Mouse (Mus musculus) cerebellum, adult 18-20 months (tissue): ENCODE data around the gene Rab11a.

Source experiments
- DNase-seq, 2 experiments: peaks; one replicate each; pipeline ENCODE4 v3.0.0; 2021

The Rab11a gene

DNA sequence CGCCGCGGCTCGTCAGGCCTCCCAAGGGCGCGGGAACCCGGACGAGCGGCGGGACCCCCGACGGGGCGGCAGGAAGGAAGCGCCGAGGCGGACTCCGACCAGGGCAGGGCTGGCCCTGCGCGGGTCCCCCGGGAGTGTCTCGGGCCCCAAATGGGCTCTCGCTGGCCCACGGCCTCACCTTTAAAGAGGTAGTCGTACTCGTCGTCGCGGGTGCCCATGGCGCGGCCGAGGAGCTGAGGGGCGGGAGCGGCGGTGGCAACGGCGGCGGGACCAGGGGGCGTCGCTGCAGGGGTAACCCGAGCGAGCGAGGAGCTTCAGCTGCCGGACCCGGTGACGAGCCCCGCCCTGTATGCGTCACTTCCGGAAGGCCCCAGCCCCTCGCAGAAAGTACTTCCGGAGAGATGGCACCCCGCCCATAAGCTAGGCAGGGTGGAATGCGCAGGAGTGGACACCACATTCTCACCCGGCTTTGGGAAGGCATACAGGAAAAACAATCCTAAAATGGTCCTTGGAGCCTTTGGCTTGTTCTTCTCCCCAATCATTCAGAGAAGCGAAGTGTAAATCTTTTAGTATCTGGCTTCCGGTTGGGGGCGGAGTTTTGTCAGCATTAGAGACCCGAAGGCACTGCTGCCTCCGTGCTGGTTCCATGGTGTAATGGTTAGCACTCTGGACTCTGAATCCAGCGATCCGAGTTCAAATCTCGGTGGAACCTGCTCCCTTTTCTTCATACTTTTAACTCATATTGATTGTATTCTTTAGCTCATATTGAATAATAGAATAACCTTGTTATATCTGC is at the start of gene Rab11a:
Gene Rab11a (minus strand): TSS at position 353 of the 796 bp plus-strand sequence.
- DNase-seq = peak; percentile 96 to 97

- DNase-seq = no peak
Observed at GRCm38 (mm10) chr9:64786216-64786905, 48.8 kb upstream of the Rab11a start.

- peak; percentile 47 to 51 for DNase-seq
Observed at GRCm38 (mm10) chr9:64784841-64785240, 47.3 kb upstream of the Rab11a start.

DNA sequence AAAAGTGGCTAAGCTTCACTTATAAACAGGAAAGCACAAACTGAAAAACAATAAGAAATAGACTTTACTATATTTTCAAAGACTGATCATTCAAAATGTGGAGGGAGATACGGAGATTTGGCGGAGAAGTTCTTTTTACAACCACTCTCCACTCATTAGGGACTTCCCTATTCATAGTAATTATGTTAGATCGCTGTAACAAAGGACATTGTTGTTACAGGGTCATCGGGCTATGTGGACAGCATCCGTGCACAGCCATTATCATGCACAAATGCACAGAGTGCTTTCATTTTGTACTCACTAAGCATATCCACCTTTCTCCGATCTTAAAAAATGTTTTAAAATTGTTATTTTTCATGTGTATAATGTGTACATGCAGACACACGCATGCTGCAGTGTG is 46.0 kb upstream of the Rab11a start:
- no peak for DNase-seq

- peak; percentile 41 to 43 for DNase-seq
Observed at GRCm38 (mm10) chr9:64779628-64780027, 42.1 kb upstream of the Rab11a start.

DNA sequence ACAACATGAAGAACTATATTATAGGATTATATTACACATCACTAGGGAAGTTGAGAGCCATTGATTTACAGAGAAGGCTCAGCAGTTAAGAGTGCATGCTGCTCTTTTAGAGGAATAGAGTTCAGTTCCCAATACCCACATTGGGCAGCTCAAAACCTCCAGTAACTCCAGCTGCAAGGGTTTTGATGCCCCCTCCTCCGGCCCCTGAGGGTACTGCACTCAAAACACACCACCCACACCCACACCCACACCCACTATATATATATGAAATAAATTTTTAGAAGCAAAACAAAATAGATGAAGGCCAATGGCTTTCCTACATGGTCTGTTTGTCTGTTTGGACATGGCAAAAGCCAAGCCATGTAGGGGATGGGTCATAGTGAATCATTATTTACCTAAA is 40.6 kb upstream of the Rab11a start:
- DNase-seq = no peak

DNA sequence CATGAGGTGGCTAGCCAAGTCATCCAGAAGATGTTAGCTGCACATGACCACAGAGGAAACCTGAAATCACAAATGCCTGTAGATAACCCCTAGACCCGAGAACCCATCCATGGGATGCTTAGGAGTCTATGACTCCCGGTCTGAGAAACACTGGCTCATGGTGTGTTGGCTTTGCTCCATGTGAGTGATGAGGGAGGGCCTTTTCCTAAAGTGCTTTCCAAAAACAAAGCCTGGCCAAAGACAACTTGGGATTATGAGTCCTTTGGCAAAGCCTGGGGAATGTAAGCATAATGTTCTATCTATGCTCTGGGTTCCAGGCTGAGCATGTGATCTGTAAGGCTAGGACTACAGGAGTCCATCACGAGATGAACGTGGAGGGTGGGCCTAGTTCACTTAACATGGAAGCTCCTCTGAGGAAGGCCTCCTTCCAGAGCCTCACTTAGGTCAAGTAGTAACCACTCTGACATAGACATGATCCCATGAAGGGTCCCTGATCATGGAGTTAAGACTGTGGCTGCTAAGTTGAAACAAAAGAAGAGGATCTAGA is 40.0 kb upstream of the Rab11a start:
- no peak for DNase-seq

DNA sequence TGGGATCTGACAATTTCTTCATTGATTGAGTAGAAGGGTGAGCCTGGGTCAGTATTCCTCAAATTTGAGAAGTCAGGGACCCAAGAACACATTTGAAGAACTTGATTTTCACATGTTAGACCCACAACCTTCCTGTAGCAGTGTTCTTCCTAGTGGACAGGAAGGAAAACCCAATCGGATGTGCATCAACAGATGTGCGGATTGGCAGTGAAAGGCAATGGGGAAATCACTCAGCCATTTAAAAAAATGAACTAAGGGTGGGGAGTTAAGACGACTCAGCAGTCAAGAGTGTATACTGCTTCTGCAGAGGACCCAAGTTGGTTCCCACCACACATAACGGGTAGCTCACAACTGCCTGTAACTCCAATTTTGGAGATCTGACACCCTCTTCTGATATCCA is 37.9 kb upstream of the Rab11a start:
- no peak for DNase-seq

GRCm38 (mm10) chr9:64774883-64775282 is 37.3 kb upstream of the Rab11a start:
- no peak for DNase-seq

DNA sequence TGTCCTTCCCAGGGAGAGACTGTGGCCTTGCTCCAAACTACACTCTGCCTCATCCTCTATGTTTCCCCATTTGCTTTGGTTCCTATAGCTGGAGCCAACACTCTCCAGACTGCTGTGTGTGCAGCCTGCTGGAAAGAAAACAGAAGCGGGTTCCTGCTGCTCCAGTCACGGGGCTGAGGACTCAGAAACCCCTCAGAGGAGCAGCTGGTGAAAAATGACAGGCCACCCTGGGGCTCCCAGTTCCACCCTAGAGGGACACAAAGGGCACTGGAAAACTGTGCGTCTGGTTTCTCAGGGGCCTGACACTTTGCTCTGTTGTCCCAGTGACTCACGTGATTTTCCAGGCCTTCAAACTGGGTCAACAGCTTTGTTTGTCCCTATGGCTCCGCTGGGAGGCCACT is 36.9 kb upstream of the Rab11a start:
- peak; percentile 46 for DNase-seq

GRCm38 (mm10) chr9:64773936-64774335 is 36.4 kb upstream of the Rab11a start:
- peak; percentile 25 to 32 for DNase-seq

- DNase-seq = no peak
Observed at GRCm38 (mm10) chr9:64773254-64773653, 35.7 kb upstream of the Rab11a start.

DNA sequence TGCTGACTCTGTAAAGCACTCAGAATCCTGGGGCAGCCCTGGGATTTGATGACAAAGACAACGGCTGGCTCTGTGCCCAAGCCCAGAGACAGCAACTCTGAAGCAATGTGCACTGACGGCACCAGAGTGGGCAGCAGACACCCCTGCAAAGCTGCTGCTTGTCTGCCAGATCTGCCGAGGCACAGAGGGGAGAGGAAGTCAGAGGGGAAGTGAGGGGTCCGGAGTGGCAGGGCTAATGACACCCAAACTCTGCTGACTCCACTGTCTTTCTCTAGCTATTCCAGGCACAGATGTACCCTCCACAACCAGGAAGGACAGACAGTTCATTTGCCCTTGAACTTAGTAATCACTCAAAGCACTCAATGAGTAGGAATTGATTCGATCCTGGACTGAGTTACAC is 33.7 kb upstream of the Rab11a start:
- DNase-seq = peak; percentile 5 to 16

DNA sequence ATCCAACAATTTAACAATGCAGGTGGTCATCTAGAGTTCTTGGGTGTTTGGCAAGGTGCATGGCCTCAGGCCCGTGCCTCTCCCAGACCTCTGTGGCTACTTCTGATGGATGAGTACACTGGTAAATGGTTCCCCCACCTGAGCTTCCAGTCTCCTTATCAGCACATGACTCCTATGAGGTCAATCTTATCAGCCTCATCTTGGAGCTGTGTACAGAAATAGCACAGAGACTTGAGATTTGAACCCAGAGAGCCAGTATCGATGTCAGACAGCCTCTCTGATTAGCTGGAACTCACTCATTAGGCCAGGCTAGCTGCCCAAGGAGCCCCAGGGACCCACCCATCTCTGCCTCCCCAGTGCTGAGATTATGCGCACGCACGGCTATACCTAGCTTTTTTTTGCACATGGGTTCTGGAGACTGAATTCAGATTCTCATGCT is 32.9 kb upstream of the Rab11a start:
- no peak for DNase-seq

DNA sequence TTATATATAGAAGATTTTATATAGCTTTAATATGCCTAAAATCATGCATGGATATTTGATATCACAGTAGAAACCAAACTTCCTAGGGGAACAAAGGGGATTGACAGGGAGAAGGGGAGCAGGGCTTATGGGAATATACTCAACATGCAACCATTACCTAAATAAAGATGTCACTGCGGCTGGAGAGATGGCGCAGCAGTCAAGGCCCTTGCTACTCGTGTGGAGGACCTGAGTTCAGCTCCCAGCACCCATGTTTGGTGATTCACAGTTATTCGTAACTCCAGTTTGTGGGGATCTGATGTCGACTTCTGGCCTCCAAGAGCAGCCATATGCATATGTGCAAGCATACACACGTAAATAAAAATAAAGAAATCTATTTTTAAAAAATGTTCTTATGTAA is 32.4 kb upstream of the Rab11a start:
- no peak for DNase-seq

GRCm38 (mm10) chr9:64769066-64769695 is 31.6 kb upstream of the Rab11a start:
- DNase-seq = peak; percentile 42 to 57

- no peak for DNase-seq
Observed at GRCm38 (mm10) chr9:64767796-64768195, 30.2 kb upstream of the Rab11a start.

- no peak for DNase-seq
Observed at GRCm38 (mm10) chr9:64766136-64766535, 28.6 kb upstream of the Rab11a start.

GRCm38 (mm10) chr9:64764824-64765223 is 27.3 kb upstream of the Rab11a start:
- DNase-seq = no peak

- no peak for DNase-seq
Observed at GRCm38 (mm10) chr9:64758052-64758451, 20.5 kb upstream of the Rab11a start.

DNA sequence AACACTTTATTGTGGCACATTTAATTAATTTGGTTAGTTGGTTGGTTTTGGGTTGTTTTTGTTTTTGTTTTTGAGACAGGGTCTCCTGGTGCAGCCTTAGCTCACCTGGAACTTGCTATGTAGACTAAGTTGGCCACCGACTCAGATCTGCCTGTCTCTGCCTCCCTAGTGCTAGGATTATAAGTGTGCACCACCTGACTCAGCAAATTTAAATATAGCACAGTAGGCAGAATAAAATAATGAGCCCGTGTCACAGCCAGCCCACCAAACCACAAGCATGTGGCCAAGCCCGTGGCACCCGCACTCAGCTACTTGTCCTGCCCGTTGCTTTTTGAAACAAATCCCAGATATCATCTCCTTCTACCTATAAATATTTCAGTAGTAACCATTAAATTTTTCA is 15.0 kb upstream of the Rab11a start:
- DNase-seq = no peak

DNA sequence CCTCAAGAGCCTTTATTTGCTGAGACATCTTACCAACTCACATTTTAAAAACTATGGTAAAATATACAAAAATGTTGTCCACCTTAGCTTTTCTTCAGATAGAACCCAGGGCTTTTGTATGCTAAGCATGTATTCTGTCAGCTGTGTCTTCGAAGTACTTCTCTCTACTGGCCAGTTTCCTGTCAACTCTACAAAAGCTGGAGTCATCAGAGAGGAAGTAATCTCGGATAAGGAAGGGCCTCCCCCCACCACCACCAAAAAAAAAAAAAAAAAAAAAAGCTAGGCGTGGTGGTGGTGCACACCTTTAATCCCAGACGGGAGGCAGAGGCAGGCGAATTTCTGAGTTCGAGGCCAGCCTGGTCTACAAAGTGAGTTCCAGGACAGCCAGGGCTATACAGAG is 11.8 kb upstream of the Rab11a start:
- DNase-seq = no peak

GRCm38 (mm10) chr9:64747735-64748134 is 10.2 kb upstream of the Rab11a start:
- no peak for DNase-seq

GRCm38 (mm10) chr9:64742453-64742852 is 4.9 kb upstream of the Rab11a start:
- DNase-seq = no peak
